Mouse (Mus musculus) stomach, embryonic 15.5 days (tissue): ENCODE data around the gene Vmn2r97. TPM values are rescaled to one million over a fixed set of nuclear protein-coding genes. Genes with fewer than 3 reads are reported as not detected.
"Not testable (repeated sequence)": the region's sequence is repeated elsewhere in the genome, so short reads cannot be mapped to it uniquely, and the experiment has no call there.

Source experiments
- ATAC-seq: fragments of 200-750 bp; cut with Nextera tagmentation; 2 replicates; pipeline ENCODE4 v1.8.0; 2017; ENCODE audit warnings: low read depth, moderate number of reproducible peaks, moderate TSS enrichment; ENCODE audit not compliant: insufficient read depth, low FRiP score
- H3K27ac ChIP-seq: fragments of 300-500 bp; sonication (generic); 2 replicates; pipeline ENCODE4 v1.5.1; 2015; ENCODE audit warnings: mild to moderate bottlenecking, inconsistent platforms
- H3K27me3 ChIP-seq: fragments of 300-500 bp; sonication (generic); replicated peaks from 2 replicates; pipeline ENCODE4 v1.6.1; 2015; ENCODE audit warnings: inconsistent platforms
- H3K36me3 ChIP-seq: fragments of 300-500 bp; sonication (generic); 2 replicates; pipeline ENCODE4 v1.6.1; 2015; ENCODE audit warnings: inconsistent platforms
- H3K4me1 ChIP-seq: fragments of 300-500 bp; sonication (generic); 2 replicates; pipeline ENCODE4 v1.6.1; 2015; ENCODE audit warnings: inconsistent platforms
- H3K4me2 ChIP-seq: fragments of 300-500 bp; sonication (generic); 2 replicates; pipeline ENCODE4 v1.6.1; 2015; ENCODE audit warnings: mild to moderate bottlenecking, inconsistent platforms
- H3K4me3 ChIP-seq: fragments of 300-500 bp; sonication (generic); replicated peaks from 2 replicates; pipeline ENCODE4 v1.5.1; 2015; ENCODE audit warnings: inconsistent platforms
- H3K9ac ChIP-seq: fragments of 300-500 bp; sonication (generic); 2 replicates; pipeline ENCODE4 v1.6.1; 2015; ENCODE audit warnings: inconsistent platforms
- H3K9me3 ChIP-seq: fragments of 300-500 bp; sonication (generic); 2 replicates; pipeline ENCODE4 v1.6.1; 2016; ENCODE audit warnings: inconsistent platforms
- WGBS: fragments of 180-500 bp; shearing (Covaris S2); methylation state at CpG from one replicate; pipeline ENCODE4 v1.1.7; 2015; 5-methylcytosine and 5-hydroxymethylcytosine counted together
- polyA plus RNA-seq: library from polyadenylated mRNA; unstranded; fragments of >200 nt; fragmentation: Nextera tagmentation; extraction: Ambion mirVana; gene quantifications from 2 replicates; pipeline ENCODE4 v1.2.1, GENCODE M21; 2015

The Vmn2r97 gene
- polyA plus RNA-seq: 0.05 TPM in 1 of 2 replicates, not detected in the other

GRCm38 (mm10) chr17:18914000-18914399 lies at the start of gene Vmn2r97:
Gene Vmn2r97 (plus strand): TSS chr17:18914300.
- WGBS: 73% methylated on average over 2 of the region's 2 CpGs
- not testable (repeated sequence) for H3K36me3 ChIP-seq, H3K27me3 ChIP-seq, H3K9ac ChIP-seq, H3K27ac ChIP-seq, H3K9me3 ChIP-seq, H3K4me2 ChIP-seq, ATAC-seq, H3K4me1 ChIP-seq, H3K4me3 ChIP-seq

- not testable (repeated sequence) for H3K36me3 ChIP-seq, ATAC-seq, H3K27ac ChIP-seq, H3K9ac ChIP-seq, H3K4me1 ChIP-seq, H3K4me3 ChIP-seq, H3K27me3 ChIP-seq, H3K4me2 ChIP-seq, H3K9me3 ChIP-seq
- 64% methylated on average over 2 of the region's 2 CpGs for WGBS
Measured at GRCm38 (mm10) chr17:18882436-18882835, 31.7 kb upstream of the Vmn2r97 start.

GRCm38 (mm10) chr17:18889745-18890329 lies 24.3 kb upstream of the Vmn2r97 start:
- no peak for ATAC-seq
- H3K4me2 ChIP-seq: no peak overlapping the region
- H3K36me3 ChIP-seq: no peaks in the 10 kb centered on the region
- 86% methylated on average over 6 of the region's 6 CpGs for WGBS
- no peak overlapping the region for H3K4me3 ChIP-seq
- H3K27me3 ChIP-seq: no peaks in the 10 kb centered on the region
- H3K9me3 ChIP-seq: no peaks in the 10 kb centered on the region
- H3K27ac ChIP-seq: no peak overlapping the region
- no peaks in the 10 kb centered on the region for H3K4me1 ChIP-seq
- H3K9ac ChIP-seq: no peak overlapping the region

- WGBS: 65% methylated on average over 1 of the region's 1 CpGs
- H3K4me2 ChIP-seq, H3K4me3 ChIP-seq, H3K36me3 ChIP-seq, H3K4me1 ChIP-seq, H3K9me3 ChIP-seq, H3K27me3 ChIP-seq, H3K9ac ChIP-seq, H3K27ac ChIP-seq, ATAC-seq: not testable (repeated sequence)
Measured at GRCm38 (mm10) chr17:18957800-18958199, 43.7 kb downstream of the Vmn2r97 start.

- no peaks in the 10 kb centered on the region for H3K9me3 ChIP-seq
- no peak overlapping the region for H3K9ac ChIP-seq
- WGBS: 89% methylated on average over 29 of the region's 29 CpGs
- H3K4me2 ChIP-seq: no peak overlapping the region
- no peak for ATAC-seq
- no peaks in the 10 kb centered on the region for H3K36me3 ChIP-seq
- no peaks in the 10 kb centered on the region for H3K4me1 ChIP-seq
- H3K27ac ChIP-seq: no peak overlapping the region
- H3K4me3 ChIP-seq: no peak overlapping the region
- H3K27me3 ChIP-seq: no peaks in the 10 kb centered on the region
Measured at GRCm38 (mm10) chr17:18968371-18969275, 54.5 kb downstream of the Vmn2r97 start.

Other genes starting within 250 kb of the Vmn2r97 start
- gene Vmn2r98, start 139.2 kb downstream of the Vmn2r97 start, polyA plus RNA-seq: not detected in 2 replicates